Mouse (Mus musculus): Measurements from ENCODE around the gene Uts2.
"Not testable (repeated sequence)": the region's sequence is repeated elsewhere in the genome, so short reads cannot be mapped to it uniquely, and the experiment has no call there.

Uts2 gene

DNA sequence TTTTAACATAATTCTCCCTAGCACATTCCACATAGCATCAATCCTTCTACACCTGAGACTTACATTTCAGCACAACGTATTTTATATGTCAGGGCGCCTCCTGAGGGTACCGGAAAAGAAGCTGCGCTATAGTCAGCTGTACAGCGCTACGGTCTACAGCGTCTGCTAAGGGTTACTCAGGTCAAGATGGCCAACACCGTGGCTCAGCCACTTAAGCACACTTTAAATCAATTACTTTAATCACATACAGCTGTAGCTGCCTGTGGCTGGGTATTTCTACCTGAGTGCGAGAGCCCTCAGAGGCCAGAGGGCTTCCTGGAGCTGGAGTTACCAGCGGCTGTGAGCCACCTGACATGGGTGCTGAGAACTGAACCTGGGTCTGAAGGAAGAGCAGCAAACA is 19.0 kb downstream of the Uts2 start:
- DNase-seq (ENCODE audit: low spot score): no peak

DNA sequence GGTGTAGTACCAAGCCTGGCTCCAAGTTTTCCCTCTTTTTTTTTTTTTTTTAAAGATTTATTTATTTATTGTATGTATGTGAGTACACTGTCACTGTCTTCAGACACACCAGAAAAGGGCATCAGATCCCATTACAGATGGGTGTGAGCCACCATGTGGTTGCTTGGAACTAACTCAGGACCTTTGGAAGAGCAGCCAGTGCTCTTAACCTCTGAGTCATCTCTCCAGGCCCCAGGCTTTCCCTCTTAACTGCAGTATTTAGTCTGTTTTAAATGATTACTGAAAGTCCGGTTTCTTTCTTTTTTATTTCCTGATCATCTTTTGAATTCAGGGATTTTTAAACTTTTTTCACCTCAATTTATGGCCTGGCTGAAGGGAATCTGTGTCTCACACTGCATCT is 20.5 kb downstream of the Uts2 start:
- DNase-seq (ENCODE audit: low spot score): not testable (repeated sequence)

DNA sequence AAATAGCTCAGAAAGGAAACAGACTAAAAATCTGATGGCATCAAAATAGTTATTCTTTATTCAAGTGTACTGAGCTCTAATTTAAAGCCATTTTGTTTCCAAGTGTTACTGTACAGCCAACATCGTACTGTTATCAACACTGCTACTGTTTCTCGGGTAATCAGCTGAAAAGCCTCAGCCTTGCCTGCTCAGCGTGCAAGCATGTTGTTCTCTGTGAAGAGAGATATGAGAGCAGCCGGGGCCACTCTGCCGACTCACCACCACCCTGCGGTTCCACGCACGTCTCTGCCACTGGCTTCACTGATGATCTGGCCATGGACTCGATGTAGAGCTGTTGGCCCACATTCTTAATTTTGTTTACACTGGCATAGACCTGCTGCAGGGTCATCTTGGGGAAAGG is 27.3 kb downstream of the Uts2 start:
- no peak for DNase-seq (ENCODE audit: low spot score)

DNA sequence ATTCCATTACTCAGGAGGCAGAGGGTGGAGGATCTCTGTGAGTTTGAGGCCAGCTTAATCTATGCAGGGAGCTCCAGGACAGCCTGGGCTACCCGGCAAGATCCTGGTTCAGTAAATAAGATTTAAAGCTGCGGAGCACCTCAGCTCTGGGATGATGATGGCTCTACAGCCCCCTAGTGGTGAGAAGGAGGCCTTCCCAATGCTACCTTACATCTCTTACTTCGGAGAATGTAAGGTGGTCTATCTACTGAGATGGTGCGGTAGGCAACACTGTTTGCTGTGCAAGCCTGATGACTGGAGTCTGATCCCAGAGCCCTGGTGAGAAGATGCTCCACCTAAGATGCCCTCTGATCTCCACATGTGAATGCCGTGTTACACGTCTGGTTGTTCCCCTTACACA is 30.1 kb downstream of the Uts2 start:
- no peak for DNase-seq (ENCODE audit: low spot score)

DNA sequence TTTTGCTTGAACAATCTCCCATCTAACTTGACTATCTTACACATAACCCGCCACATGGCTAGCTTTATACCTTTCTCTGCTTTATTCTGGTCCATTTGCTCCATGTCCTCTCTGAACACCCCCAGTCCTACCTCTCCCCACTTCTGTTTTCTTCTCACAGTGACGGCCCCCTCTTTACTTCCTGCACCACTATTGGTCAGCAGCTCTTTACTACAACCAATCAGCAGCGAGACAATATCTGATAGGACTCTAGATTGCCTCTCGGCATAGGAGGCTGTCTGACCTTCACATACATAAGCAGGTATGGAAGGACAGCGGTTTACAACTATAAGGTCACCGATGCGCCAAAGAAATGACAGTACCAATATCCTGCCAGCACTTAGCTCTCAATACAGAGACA is 39.6 kb downstream of the Uts2 start:
- no peak for DNase-seq (ENCODE audit: low spot score)

DNA sequence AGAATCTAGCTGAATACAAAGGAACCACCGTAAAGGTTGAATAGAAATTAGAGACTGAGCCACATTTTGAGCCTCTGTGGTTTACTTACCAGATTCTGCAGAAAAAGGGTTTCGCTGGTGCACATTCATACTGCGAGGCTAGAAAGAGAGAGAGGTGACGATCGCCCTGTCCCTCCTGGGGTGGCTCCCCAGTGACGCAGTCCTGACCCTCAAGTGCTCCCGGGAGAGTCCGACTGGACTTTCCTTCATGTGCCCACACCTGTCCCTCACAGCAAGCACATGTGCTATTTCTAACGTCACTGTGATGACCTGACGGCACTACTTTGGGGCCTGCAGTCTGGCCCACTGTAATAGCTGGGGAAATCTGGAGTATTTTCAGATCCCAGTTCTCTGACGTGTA is 40.9 kb downstream of the Uts2 start:
- no peak for DNase-seq (ENCODE audit: low spot score)

DNA sequence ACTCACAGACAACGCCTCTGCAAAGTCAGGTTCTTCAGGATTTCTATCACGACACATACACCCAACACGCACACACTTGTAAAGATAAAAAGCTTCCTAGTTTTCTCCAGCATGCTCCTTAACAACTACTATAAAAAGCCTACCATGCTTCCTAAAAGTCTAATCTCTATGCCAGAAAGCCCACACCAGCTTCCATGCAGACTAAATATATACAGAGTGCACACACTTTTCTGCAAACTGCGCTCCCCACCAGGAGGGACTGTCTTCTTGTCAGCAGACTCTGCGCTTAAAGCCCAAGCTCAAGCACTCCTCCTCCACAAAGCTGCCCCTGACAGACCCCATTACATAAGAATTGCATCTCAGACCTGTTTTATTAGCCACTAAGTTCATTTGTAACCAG is 44.6 kb downstream of the Uts2 start:
- DNase-seq (ENCODE audit: low spot score): no peak

DNA sequence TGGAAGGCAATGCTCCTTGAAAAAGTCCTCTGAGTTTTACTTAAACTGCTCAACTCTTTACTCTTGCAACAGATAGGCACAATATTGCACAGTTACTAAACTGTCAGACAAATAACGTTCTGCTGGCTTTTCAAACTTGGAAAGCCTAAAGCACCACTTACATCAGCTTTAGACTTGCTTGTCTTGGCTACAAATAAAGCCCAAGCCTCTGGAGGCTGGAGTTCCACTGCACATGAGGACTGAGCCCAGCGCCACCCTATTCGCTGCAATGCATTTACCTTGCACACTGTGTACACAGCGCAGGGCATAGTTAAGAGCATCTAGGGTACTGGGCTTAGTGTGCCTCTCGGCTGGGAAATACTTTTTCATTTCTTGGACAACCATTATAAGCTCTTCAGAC is 46.4 kb downstream of the Uts2 start:
- DNase-seq (ENCODE audit: low spot score): no peak

DNA sequence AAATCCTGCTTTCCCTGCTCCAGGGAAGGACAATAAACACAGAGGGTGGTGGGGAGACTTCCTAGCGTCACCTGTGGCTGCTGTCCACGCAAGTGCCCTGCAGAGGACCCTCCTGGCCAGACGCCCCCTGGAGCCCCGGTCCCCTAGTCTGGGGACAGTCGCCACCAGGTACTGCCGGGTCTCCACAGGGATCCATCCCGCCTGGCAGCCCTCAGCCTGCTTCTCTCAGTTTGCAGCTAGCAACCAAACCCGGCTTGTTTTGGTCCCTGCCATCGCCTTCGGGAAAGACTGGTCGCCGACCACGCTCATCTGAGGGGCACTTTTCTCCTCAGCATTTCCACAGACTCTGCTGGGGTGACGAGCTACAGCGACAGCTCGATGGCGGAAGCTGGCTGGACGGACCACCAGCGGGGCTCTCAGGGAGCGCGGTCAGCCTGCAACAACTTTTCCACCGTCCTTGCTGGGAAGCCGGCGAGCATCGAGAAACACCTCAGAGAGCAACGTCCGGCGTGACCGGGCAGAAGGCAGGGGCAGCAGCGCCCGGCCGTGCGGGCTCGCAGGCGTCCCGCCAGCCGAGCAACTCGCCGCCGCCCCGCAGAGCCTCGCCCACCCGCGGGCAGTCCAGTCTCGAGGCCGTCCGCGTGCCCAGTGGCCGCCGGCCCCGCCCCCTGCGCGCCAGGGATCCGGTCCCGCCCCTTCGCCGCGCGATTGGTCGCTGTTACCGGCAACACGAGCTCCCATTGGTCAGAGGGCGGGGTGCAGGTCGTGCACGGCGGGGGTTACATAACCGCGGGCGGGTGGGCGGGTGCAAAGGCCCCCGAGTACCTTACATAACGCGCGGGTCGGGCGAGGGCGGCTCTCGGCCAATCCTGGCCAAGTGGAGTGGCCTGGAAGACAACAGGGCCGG is 47.4 kb downstream of the Uts2 start, which contains the start of gene Per3:
Gene Per3, minus strand, starts transcription at position 629 of the 907 bp plus-strand sequence.
- DNase-seq (ENCODE audit: low spot score): peak; percentile 96

DNA sequence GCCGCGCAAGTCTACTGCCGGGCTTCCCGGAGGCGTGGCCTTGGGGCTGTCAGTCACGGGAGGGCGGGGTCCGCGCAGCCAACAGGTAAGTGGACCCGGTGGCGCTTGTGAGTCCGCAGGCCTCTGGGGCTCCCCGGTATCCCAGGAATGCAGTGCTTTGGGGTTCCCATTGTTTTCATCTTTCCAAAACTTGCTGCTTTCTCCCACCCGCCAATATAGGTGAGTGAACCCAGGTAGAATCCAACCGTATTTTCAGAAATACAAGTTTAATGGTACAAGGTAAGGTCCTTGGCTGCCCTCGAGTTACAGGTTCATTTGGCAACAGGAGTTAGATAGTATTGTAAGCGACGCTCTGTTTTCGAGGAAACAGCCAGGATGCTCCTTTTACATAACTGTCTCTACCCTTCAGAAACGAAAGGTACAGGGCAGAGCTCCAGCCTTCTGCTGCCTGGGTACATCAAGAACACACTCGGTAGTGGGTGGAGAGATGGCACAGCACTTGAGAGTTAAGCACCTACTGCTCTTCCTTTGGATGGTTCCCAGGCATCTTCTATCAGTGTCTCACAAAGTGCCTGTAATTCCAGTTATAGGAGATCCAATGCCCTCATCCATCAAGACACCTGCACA is 48.2 kb downstream of the Uts2 start:
- DNase-seq (ENCODE audit: low spot score): no peak

DNA sequence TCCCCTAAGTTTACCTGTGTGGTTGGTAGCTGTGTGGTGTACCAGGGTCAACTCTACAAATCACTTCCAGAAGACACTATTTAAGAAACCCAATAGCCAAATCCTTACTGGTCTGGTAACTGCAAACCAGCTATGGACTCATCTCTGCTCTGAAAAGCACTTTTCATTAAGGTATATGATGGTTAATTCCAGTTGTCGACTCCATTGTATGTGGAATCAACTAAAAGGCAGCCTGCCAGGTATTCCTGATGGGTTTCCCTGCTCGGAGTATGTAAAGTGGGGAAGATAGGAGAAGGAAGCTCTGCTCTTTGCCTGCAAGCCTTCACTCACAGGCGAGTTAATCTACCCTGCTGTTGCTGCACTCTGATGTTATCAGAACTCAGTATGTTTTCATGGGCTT is 49.6 kb downstream of the Uts2 start:
- DNase-seq (ENCODE audit: low spot score): no peak

DNA sequence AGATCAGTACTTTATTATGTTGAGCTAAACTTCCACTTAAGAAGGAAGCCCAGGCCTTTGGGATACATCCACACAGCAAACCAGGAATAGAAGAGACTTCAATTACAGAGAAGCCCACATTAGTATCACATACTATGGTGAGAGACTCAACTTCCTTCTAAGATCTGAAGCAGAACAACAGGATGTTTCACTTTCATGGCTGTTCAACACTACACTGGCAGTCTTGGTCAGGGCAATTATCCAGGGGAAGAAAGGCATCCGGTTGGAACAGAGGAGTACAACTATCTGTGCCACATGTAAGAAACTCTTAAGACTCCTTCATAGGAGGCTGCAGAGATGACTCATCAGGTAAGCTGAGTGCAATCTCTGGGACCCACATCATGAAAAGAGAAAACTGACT is 54.3 kb downstream of the Uts2 start:
- no peak for DNase-seq (ENCODE audit: low spot score)

Measured in ovary, postnatal 14 days (tissue).